ENCODE assay signal across 20 mouse cellular contexts in the genomic region with DNA sequence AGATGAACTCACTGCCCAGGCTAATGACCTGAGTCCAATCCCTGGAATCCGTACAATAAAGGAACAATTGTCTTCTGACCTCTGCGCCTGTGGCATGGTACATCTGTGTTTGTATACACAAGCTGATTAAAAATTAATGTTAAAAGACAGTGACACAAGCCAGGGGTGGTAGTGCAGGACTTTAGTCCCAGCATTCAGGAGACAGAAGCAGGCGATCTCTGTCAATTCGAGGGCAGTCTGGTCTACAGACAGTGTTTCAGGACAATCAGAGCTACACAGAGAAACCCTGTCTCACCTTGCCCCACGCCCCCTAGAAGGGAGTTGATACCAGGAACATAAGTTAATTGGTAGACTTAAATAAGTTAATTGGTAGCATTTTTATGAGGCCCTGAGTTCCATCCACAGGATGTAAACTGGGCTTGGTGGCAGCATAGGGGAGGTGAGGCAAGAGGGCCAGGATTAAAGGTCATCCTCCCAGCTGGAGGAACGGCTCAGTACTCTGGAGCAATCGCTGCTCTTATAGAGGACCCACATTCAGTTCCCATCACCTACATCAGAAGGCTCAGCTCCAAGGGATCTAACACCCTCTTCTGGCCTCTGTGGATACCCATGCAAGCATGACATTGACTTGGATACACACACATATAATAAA. TPM values are rescaled to one million over a fixed set of nuclear protein-coding genes. Genes with fewer than 3 reads are reported as not detected.
DNase-seq lines count a peak whose midpoint lies in the region; ATAC-seq and TF ChIP-seq lines count a peak whose summit lies in the region.
"Had no signal": no experiment of that assay in that cellular context is flagged by ENCODE, and none has a peak within 500 bp of the region (broad histone marks: within the 10 kb centered on the region; RNA-seq: fewer than 3 reads in every experiment).

No protein-coding gene starts in this region.

- H3K4me2 ChIP-seq in hindbrain, embryonic 13.5 days, result no peak overlapping the region
- no peak overlapping the region for H3K4me2 ChIP-seq in hindbrain, embryonic 12.5 days (replicated peaks)
- no peak overlapping the region for H3K4me2 ChIP-seq in liver, embryonic 12.5 days
- no peak overlapping the region for H3K4me2 ChIP-seq in liver, embryonic 15.5 days
- H3K4me2 ChIP-seq: embryonic facial prominence, embryonic 15.5 days; hindbrain, embryonic 15.5 days had no signal

- no peaks in the 10 kb centered on the region for H3K36me3 ChIP-seq in hindbrain, embryonic 13.5 days
- H3K36me3 ChIP-seq in hindbrain, embryonic 12.5 days, result no peaks in the 10 kb centered on the region
- H3K36me3 ChIP-seq in liver, adult 2 months (ENCODE audit: control insufficient read depth, insufficient read depth, low read length), result no peaks in the 10 kb centered on the region
- no peaks in the 10 kb centered on the region for H3K36me3 ChIP-seq in liver, embryonic 12.5 days
- H3K36me3 ChIP-seq in liver, embryonic 15.5 days (replicated peaks), result no peaks in the 10 kb centered on the region
- H3K36me3 ChIP-seq: embryonic facial prominence, embryonic 15.5 days; G1E; heart, embryonic 13.5 days; hindbrain, embryonic 15.5 days had no signal

- TF ChIP-seq POLR2A in liver, adult 2 months (IDR thresholded peaks at IDR 0.05; ENCODE audit: extremely low read depth, insufficient read depth, low read length), result no peak

- peak; percentile 99 for DNase-seq in liver, adult 2 months (ENCODE audit: extremely low read depth, low read depth, low spot score)
- peak; percentile 69 for DNase-seq in MN1 (ENCODE audit: low spot score)
- no peak for DNase-seq in right cerebral cortex, adult 18-20 months
- DNase-seq: adrenal gland, postnatal 25 days; cerebellum, postnatal 14 days; forebrain, postnatal 0 days; heart, adult 11 months; lung, postnatal 14 days; thymus, postnatal 14 days had no signal

- TF ChIP-seq CTCF in liver, adult 2 months (IDR thresholded peaks at IDR 0.05; ENCODE audit: low read depth, low read length), result no peak

- WGBS in hindbrain, embryonic 13.5 days, result 79% methylated on average over 7 of the region's 7 CpGs
- WGBS in hindbrain, embryonic 12.5 days, result 76% methylated on average over 7 of the region's 7 CpGs
- WGBS in liver, adult 2 months, result 18% methylated on average over 7 of the region's 7 CpGs
- 71% methylated on average over 7 of the region's 7 CpGs for WGBS in liver, embryonic 12.5 days (ENCODE audit: insufficient replicate concordance)
- 63% methylated on average over 7 of the region's 7 CpGs for WGBS in liver, embryonic 15.5 days (ENCODE audit: insufficient replicate concordance)

- H3K4me1 ChIP-seq in hindbrain, embryonic 13.5 days (replicated peaks), result peaks cover 61% of the 10 kb centered on the region
- H3K4me1 ChIP-seq in hindbrain, embryonic 12.5 days, result peaks cover 37% of the 10 kb centered on the region
- peaks cover 65% of the 10 kb centered on the region for H3K4me1 ChIP-seq in liver, adult 2 months (ENCODE audit: control insufficient read depth, insufficient read depth, low read length)
- peaks cover 69% of the 10 kb centered on the region for H3K4me1 ChIP-seq in liver, embryonic 12.5 days
- H3K4me1 ChIP-seq in liver, embryonic 15.5 days (replicated peaks), result peaks cover 55% of the 10 kb centered on the region

- H3K9me3 ChIP-seq in hindbrain, embryonic 13.5 days, result no peaks in the 10 kb centered on the region
- H3K9me3 ChIP-seq in hindbrain, embryonic 12.5 days (replicated peaks), result no peaks in the 10 kb centered on the region
- H3K9me3 ChIP-seq in liver, embryonic 12.5 days (replicated peaks), result no peaks in the 10 kb centered on the region
- H3K9me3 ChIP-seq in liver, embryonic 15.5 days (replicated peaks), result no peaks in the 10 kb centered on the region
- H3K9me3 ChIP-seq: embryonic facial prominence, embryonic 15.5 days; G1E; heart, embryonic 13.5 days; hindbrain, embryonic 15.5 days had no signal

- H3K79me2 ChIP-seq in liver, adult 2 months (ENCODE audit: control insufficient read depth, insufficient read depth, low read length), result peaks cover 46% of the 10 kb centered on the region; the same call in 1 of the 2 replicates

- H3K9ac ChIP-seq in hindbrain, embryonic 13.5 days, result no peak overlapping the region
- H3K9ac ChIP-seq in hindbrain, embryonic 12.5 days, result no peak overlapping the region
- 0 out of 2 replicates have a peak overlapping the region, but pooled peaks have one; percentile 9 for H3K9ac ChIP-seq in liver, adult 2 months (ENCODE audit: low read depth, low read length)
- no peak overlapping the region for H3K9ac ChIP-seq in liver, embryonic 12.5 days
- no peak overlapping the region for H3K9ac ChIP-seq in liver, embryonic 15.5 days
- H3K9ac ChIP-seq: embryonic facial prominence, embryonic 15.5 days; forebrain, postnatal 0 days; hindbrain, embryonic 15.5 days had no signal

- no peaks in the 10 kb centered on the region for H3K27me3 ChIP-seq in hindbrain, embryonic 13.5 days
- H3K27me3 ChIP-seq in hindbrain, embryonic 12.5 days, result no peaks in the 10 kb centered on the region
- no peaks in the 10 kb centered on the region for H3K27me3 ChIP-seq in liver, adult 2 months (ENCODE audit: control insufficient read depth, insufficient read depth, low read length)
- no peaks in the 10 kb centered on the region for H3K27me3 ChIP-seq in liver, embryonic 12.5 days (replicated peaks)
- H3K27me3 ChIP-seq in liver, embryonic 15.5 days, result no peaks in the 10 kb centered on the region
- H3K27me3 ChIP-seq: embryonic facial prominence, embryonic 15.5 days; heart, embryonic 13.5 days; hindbrain, embryonic 15.5 days had no signal

- H3K27ac ChIP-seq in hindbrain, embryonic 13.5 days, result peak overlapping the region; percentile 66; the same call in 1 of the 2 replicates
- no peak overlapping the region for H3K27ac ChIP-seq in hindbrain, embryonic 12.5 days
- H3K27ac ChIP-seq in liver, adult 2 months (replicated peaks; ENCODE audit: insufficient read depth, low read depth, low read length), result peak overlapping the region; percentile 54
- no peak overlapping the region for H3K27ac ChIP-seq in liver, embryonic 12.5 days
- peak overlapping the region; percentile 15; the same call in 1 of the 2 replicates for H3K27ac ChIP-seq in liver, embryonic 15.5 days (replicated peaks)
- H3K27ac ChIP-seq: embryonic facial prominence, embryonic 15.5 days; left cerebral cortex, adult 2 months had no signal

- no peak overlapping the region for H3K4me3 ChIP-seq in hindbrain, embryonic 13.5 days
- no peak overlapping the region for H3K4me3 ChIP-seq in hindbrain, embryonic 12.5 days
- H3K4me3 ChIP-seq in liver, adult 2 months (ENCODE audit: insufficient read depth, low read depth, low read length), result no peak overlapping the region
- no peak overlapping the region for H3K4me3 ChIP-seq in liver, embryonic 12.5 days
- no peak overlapping the region for H3K4me3 ChIP-seq in liver, embryonic 15.5 days (replicated peaks)
- H3K4me3 ChIP-seq: embryonic facial prominence, embryonic 15.5 days; heart, embryonic 13.5 days; hindbrain, embryonic 15.5 days; left cerebral cortex, adult 2 months had no signal

- no peak for ATAC-seq in hindbrain, embryonic 13.5 days (ENCODE audit: low FRiP score)
- ATAC-seq in hindbrain, embryonic 12.5 days (ENCODE audit: low FRiP score), result no peak
- no peak for ATAC-seq in liver, embryonic 12.5 days
- ATAC-seq in liver, embryonic 15.5 days (ENCODE audit: insufficient read depth), result 0 out of 2 replicates have a peak, but pooled peaks have one; percentile 29
- ATAC-seq in activated CD4-positive, CD25-positive, alpha-beta regulatory T cell, adult 4 months, result no peak
- ATAC-seq: forebrain, postnatal 0 days; midbrain, embryonic 16.5 days had no signal

RNA-seq across cellular contexts. Expression of a gene that starts 16.5 kb away (rescaled TPM):
- 12.3 and 12.5 TPM in 2 replicates for polyA plus RNA-seq in hindbrain, embryonic 13.5 days (2015; fragmentation: Nextera tagmentation; extraction: Ambion mirVana)
- polyA plus RNA-seq in hindbrain, embryonic 12.5 days (2016; fragmentation: Nextera tagmentation; extraction: Ambion mirVana), result 19.3 and 20.2 TPM in 2 replicates
- 8.1 and 17.7 TPM in 2 replicates for total RNA-seq in liver, adult 2 months (2014; rRNA removed)
- 14.9 and 15.7 TPM in 2 replicates for polyA plus RNA-seq in liver, adult 2 months (2012; rRNA removed)
- polyA plus RNA-seq in liver, embryonic 12.5 days (2016; fragmentation: Nextera tagmentation; extraction: Ambion mirVana), result 8.1 and 9.9 TPM in 2 replicates
- 2.4 TPM in 2 replicates for polyA plus RNA-seq in liver, embryonic 15.5 days (2015; fragmentation: Nextera tagmentation; extraction: Ambion mirVana)
- 10 to 100 TPM in 1 of 2 experiments, 1 to 10 TPM in 1; 7.9 to 11.6 TPM for polyA plus RNA-seq in activated CD4-positive, CD25-positive, alpha-beta regulatory T cell, adult 4 months (2017; shearing (Covaris generic))

Comparison
In these comparisons a context has a peak if more than half of its experiments do, and no peak if none do; other contexts are left out.
1. H3K27ac ChIP-seq: peak in hindbrain, embryonic 13.5 days (single experiment), liver, adult 2 months (single experiment) and liver, embryonic 15.5 days (single experiment); none in hindbrain, embryonic 12.5 days (single experiment) and liver, embryonic 12.5 days (single experiment).